Mouse (Mus musculus): ENCODE data around the gene Ptges3. TPM values are rescaled to one million over a fixed set of nuclear protein-coding genes. Genes with fewer than 3 reads are reported as not detected.

The Ptges3 gene
- total and polyA plus RNA-seq, 3 experiments, result 16.3 to 97.3 (median 96.0) TPM

DNA sequence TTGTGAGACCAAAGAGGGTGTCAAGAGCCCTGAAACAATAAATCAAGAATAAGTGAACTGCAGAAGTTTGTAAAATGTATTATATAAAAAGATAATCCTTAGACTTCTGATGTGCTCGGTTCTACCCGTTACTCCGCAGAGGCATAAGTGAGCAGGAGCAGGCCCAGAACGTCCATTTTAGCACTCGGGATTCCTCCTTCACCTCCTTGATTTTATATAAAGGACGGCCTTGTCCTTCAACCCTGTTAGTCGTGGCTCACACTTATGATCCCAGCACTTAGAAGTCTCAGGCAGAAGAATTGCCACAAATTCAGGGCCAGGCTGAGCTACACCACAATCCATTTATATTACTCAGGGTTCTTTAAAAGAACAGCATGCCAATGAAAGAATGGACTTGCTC lies 28.8 kb upstream of the Ptges3 start:
- H3K27ac ChIP-seq, result no peak overlapping the region
- H3K4me1 ChIP-seq (ENCODE audit: control insufficient read depth, insufficient read depth, low read length), result peaks cover 2% of the 10 kb centered on the region
- no peak overlapping the region for H3K4me3 ChIP-seq
- TF ChIP-seq POLR2A (IDR thresholded peaks at IDR 0.05; ENCODE audit: insufficient read depth, low read depth, low read length) (no peak), EP300 (IDR thresholded peaks at IDR 0.05; ENCODE audit: insufficient read depth, low read depth, low read length) (no peak), CTCF (IDR thresholded peaks at IDR 0.05) (no peak)
- no peaks in the 10 kb centered on the region for H3K79me2 ChIP-seq (replicated peaks; ENCODE audit: control insufficient read depth, insufficient read depth, low read length)
- H3K36me3 ChIP-seq (ENCODE audit: control insufficient read depth, insufficient read depth, low read length), result no peaks in the 10 kb centered on the region; the same call in 1 of the 2 replicates
- intact Hi-C loops (cut with DNase I), result no loop called here
- no peak overlapping the region for H3K9ac ChIP-seq (ENCODE audit: low read depth, low read length)
- H3K27me3 ChIP-seq (ENCODE audit: control insufficient read depth, insufficient read depth, low read length), result no peaks in the 10 kb centered on the region
- no peak for DNase-seq
- 95% methylated on average over 7 of the region's 7 CpGs for WGBS

DNA sequence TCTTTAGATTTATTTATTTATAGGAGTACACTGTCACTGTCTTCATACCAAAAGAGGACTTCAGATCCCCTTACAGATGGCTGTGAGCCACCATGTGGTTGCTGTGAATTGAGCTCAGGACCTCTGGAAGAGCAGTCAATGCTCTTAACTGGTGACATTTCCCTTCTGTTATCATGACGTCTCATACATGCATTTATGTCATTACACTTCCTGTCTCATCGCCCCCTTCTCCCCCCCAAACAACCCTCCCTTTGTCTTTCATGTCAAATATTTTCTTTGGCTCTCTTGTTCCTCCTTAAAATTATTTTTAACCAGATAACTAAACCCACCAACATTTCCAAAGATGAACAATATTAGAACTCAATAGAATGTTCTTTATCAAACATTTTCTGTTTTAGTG lies 27.9 kb upstream of the Ptges3 start:
- no peaks in the 10 kb centered on the region; the same call in 1 of the 2 replicates for H3K36me3 ChIP-seq (ENCODE audit: control insufficient read depth, insufficient read depth, low read length)
- intact Hi-C loops (cut with DNase I), result no loop called here
- TF ChIP-seq EP300 (IDR thresholded peaks at IDR 0.05; ENCODE audit: insufficient read depth, low read depth, low read length) (no peak), POLR2A (IDR thresholded peaks at IDR 0.05; ENCODE audit: insufficient read depth, low read depth, low read length) (no peak), CTCF (IDR thresholded peaks at IDR 0.05) (no peak)
- H3K4me1 ChIP-seq (ENCODE audit: control insufficient read depth, insufficient read depth, low read length), result peaks cover 2% of the 10 kb centered on the region
- WGBS, result 24% methylated on average over 2 of the region's 2 CpGs
- H3K9ac ChIP-seq (ENCODE audit: low read depth, low read length), result no peak overlapping the region
- H3K27me3 ChIP-seq (ENCODE audit: control insufficient read depth, insufficient read depth, low read length), result no peaks in the 10 kb centered on the region
- H3K4me3 ChIP-seq, result no peak overlapping the region
- no peak overlapping the region for H3K27ac ChIP-seq
- no peak for DNase-seq
- peaks cover 2% of the 10 kb centered on the region; the same call in 1 of the 2 replicates for H3K79me2 ChIP-seq (replicated peaks; ENCODE audit: control insufficient read depth, insufficient read depth, low read length)

DNA sequence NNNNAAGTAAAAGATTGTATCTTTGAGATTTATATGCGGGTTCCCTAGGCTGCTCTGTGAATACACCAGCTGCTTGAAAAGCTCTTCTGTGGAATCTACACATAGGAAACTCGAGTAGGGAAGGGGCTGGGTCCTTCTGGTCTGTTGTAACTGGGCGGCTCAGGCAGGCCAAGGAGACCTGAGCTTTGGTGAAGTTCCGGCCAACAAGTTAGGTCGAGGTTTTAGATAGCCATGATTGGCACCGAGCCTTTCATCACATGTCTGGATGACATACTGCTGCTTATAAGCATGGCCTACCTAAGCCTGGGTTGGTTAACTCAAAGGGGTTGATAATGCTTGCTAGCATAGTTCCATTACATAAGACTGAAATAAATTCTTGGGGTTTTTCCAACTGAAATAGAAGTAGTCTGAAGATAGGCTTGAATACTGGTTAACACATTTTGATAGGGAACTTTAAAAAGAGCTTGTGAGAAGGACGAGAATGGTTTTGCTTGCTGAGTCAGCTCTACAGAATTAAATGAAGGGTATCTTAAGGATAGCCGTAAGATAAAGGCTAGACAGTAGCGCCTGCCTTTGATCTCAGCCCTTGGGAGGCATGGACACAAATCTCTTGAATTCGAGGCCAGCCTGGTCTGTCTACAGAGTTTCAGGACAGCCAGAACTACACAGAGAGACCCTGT lies 21.9 kb upstream of the Ptges3 start:
- TF ChIP-seq EP300 (IDR thresholded peaks at IDR 0.05; ENCODE audit: insufficient read depth, low read depth, low read length), result 0 out of 2 replicates have a peak, but pooled peaks have one; percentile 13
- peak; percentile 66; the same call in 1 of the 2 replicates for TF ChIP-seq POLR2A (IDR thresholded peaks at IDR 0.05; ENCODE audit: insufficient read depth, low read depth, low read length)
- TF ChIP-seq CTCF (IDR thresholded peaks at IDR 0.05), result no peak
- H3K4me3 ChIP-seq, result peak overlapping the region; percentile 94
- H3K79me2 ChIP-seq (replicated peaks; ENCODE audit: control insufficient read depth, insufficient read depth, low read length), result peaks cover 12% of the 10 kb centered on the region
- peaks cover 32% of the 10 kb centered on the region for H3K36me3 ChIP-seq (ENCODE audit: control insufficient read depth, insufficient read depth, low read length)
- peak overlapping the region; percentile 98 for H3K27ac ChIP-seq
- DNase-seq, result peak; percentile 61 to 75
- intact Hi-C loops (cut with DNase I), result loop anchor here (1.0 kb wide), 1 partner anchor 46 kb away; the partner anchor contains the start of gene Atp5b
- H3K9ac ChIP-seq (ENCODE audit: low read depth, low read length), result peak overlapping the region; percentile 31; the same call in 1 of the 2 replicates
- no peaks in the 10 kb centered on the region for H3K27me3 ChIP-seq (ENCODE audit: control insufficient read depth, insufficient read depth, low read length)
- peaks cover 13% of the 10 kb centered on the region for H3K4me1 ChIP-seq (ENCODE audit: control insufficient read depth, insufficient read depth, low read length)
- WGBS, result 3% methylated on average over 10 of the region's 10 CpGs

DNA sequence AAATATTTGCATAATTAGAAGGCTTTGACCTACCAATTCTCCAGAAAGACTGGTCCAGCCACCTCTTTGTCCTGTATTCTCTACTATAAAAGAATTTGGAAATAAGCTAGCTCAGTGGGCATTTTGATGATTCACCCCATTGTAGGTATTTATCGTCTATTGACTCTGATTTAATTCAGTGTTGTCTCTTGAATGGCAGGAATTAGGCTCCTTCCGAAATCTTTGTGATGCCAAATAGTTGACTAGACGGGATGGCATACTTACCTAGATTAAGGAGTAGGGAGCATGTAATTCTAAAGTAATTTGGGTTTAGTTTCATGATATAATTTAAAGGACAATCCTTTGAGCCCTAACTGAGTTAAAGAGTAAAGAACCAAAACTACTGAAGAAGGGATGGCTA lies 20.8 kb upstream of the Ptges3 start:
- H3K9ac ChIP-seq (ENCODE audit: low read depth, low read length), result no peak overlapping the region
- H3K27ac ChIP-seq, result peak overlapping the region; percentile 5; the same call in 1 of the 2 replicates
- H3K36me3 ChIP-seq (ENCODE audit: control insufficient read depth, insufficient read depth, low read length), result peaks cover 32% of the 10 kb centered on the region
- peaks cover 13% of the 10 kb centered on the region for H3K4me1 ChIP-seq (ENCODE audit: control insufficient read depth, insufficient read depth, low read length)
- no peak for TF ChIP-seq EP300 (IDR thresholded peaks at IDR 0.05; ENCODE audit: insufficient read depth, low read depth, low read length)
- TF ChIP-seq CTCF (IDR thresholded peaks at IDR 0.05), result no peak
- TF ChIP-seq POLR2A (IDR thresholded peaks at IDR 0.05; ENCODE audit: insufficient read depth, low read depth, low read length), result no peak
- no peak for DNase-seq
- H3K4me3 ChIP-seq, result no peak overlapping the region; the same call in 1 of the 2 replicates
- H3K79me2 ChIP-seq (replicated peaks; ENCODE audit: control insufficient read depth, insufficient read depth, low read length), result peaks cover 12% of the 10 kb centered on the region
- WGBS, result 49% methylated on average over 3 of the region's 3 CpGs
- intact Hi-C loops (cut with DNase I), result loop anchor here (1.0 kb wide), 1 partner anchor 45 kb away; the partner anchor contains the start of gene Atp5b
- no peaks in the 10 kb centered on the region for H3K27me3 ChIP-seq (ENCODE audit: control insufficient read depth, insufficient read depth, low read length)

DNA sequence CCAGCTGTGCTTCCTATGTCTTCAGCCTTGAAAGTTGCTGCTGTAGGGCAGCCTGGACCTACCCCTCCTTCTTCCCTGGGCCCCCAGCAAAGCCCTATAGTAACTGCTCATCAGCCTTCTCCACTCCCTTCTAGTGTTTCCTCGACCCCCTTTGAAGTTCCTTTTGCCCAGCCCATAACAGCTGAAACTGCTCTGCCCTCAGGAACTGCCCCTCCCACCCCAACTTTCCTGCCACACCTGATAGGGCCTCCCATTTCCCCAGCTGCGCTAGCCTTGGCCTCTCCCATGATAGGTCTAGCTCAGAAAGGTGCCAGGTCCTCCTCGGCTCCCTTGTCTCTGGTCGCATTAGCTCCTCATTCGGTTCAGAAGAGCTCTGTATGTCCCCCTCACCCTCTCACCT lies 19.6 kb upstream of the Ptges3 start:
- 29% methylated on average over 5 of the region's 5 CpGs for WGBS
- H3K4me1 ChIP-seq (ENCODE audit: control insufficient read depth, insufficient read depth, low read length), result peaks cover 13% of the 10 kb centered on the region
- H3K36me3 ChIP-seq (ENCODE audit: control insufficient read depth, insufficient read depth, low read length), result peaks cover 38% of the 10 kb centered on the region
- no peak for TF ChIP-seq CTCF (IDR thresholded peaks at IDR 0.05)
- H3K4me3 ChIP-seq, result no peak overlapping the region
- no peak overlapping the region for H3K27ac ChIP-seq
- intact Hi-C loops (cut with DNase I), result no loop called here
- H3K9ac ChIP-seq (ENCODE audit: low read depth, low read length), result no peak overlapping the region
- H3K79me2 ChIP-seq (replicated peaks; ENCODE audit: control insufficient read depth, insufficient read depth, low read length), result peaks cover 13% of the 10 kb centered on the region
- DNase-seq, result peak; percentile 32
- no peaks in the 10 kb centered on the region for H3K27me3 ChIP-seq (ENCODE audit: control insufficient read depth, insufficient read depth, low read length)

DNA sequence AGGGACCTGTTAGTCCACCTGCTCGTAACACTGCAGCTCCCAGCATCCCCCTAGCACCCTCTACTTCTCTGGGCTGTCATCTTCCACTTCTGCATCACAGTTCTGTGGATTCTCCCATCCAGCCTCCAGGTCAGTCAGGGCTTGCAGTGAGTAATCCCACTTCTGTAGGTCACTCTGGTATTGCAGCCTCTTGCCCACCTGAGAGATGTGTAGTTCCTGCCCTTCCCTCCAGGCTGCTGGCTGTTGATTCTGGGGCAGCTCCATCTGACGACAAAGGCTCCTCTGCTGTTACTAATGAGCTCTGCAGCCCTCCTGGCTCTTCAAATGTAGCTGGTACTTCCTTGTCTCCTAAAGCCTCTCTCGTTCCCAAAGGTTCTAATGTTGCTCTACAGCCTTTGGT lies 18.9 kb upstream of the Ptges3 start:
- intact Hi-C loops (cut with DNase I), result no loop called here
- Histone ChIP-seq H3K4me3 (no peak overlapping the region), H3K9ac (ENCODE audit: low read depth, low read length) (no peak overlapping the region), H3K27ac (no peak overlapping the region), H3K4me1 (ENCODE audit: control insufficient read depth, insufficient read depth, low read length) (peaks cover 14% of the 10 kb centered on the region), H3K79me2 (replicated peaks; ENCODE audit: control insufficient read depth, insufficient read depth, low read length) (peaks cover 13% of the 10 kb centered on the region), H3K27me3 (ENCODE audit: control insufficient read depth, insufficient read depth, low read length) (no peaks in the 10 kb centered on the region), H3K36me3 (ENCODE audit: control insufficient read depth, insufficient read depth, low read length) (peaks cover 44% of the 10 kb centered on the region)
- TF ChIP-seq CTCF (IDR thresholded peaks at IDR 0.05) (peak; percentile 11; the same call in 1 of the 2 replicates), EP300 (IDR thresholded peaks at IDR 0.05; ENCODE audit: insufficient read depth, low read depth, low read length) (no peak), POLR2A (IDR thresholded peaks at IDR 0.05; ENCODE audit: insufficient read depth, low read depth, low read length) (no peak)
- no peak for DNase-seq
- WGBS, result 44% methylated on average over 3 of the region's 3 CpGs

Measured in heart, adult 2 months (tissue).